Mouse (Mus musculus): ENCODE data around the gene H2-DMb2.

DNA sequence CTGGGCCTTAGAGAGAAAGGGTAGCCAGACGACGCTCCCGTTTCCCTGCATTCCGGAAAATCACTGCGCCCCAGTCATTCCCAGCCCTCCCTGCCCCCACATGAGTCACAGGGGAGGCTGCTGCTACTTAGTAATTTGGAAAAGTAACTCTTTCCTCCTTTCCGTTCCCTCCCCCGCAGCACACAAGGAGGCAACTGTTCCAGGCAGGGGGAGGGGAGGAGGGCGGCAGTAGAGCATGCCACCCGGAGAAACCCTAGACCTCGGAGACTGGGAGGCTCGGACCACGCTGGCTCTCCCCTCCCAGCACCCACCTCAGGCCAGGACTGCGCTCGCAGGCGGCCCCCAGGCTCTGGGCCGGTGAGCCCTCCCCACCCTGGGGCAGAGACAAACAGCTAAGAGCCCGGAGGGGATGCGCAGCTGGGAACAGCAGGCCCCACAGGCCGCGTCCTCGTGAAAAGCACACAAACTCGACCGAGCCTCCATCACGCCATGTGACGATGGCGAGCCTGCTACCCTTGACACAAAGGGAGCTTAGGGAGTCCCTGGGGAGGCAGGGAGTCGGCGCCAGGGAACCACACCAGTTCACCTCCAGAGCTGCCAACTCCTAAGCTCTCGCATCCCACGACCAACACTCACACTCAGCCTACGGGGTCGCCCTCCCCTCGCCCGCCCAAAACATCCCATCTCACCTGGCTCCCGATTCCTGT, 21.8 kb upstream of the H2-DMb2 start:
- TF ChIP-seq CTCF (IDR thresholded peaks at IDR 0.05 in 2 of 3, conservative IDR thresholded peaks at IDR 0.05 in 1 of 3; ENCODE audit: control insufficient read depth in 1 of 3, insufficient read depth in 1 of 3, low read depth in 2 of 3, low read length in 3 of 3, poor library complexity in 1 of 3, severe bottlenecking in 1 of 3) (no peak), ELF1 (IDR thresholded peaks at IDR 0.05; ENCODE audit: low read depth, low read length) (no peak), JUND (IDR thresholded peaks at IDR 0.05; ENCODE audit: low read depth, low read length) (no peak), CHD2 (IDR thresholded peaks at IDR 0.05; ENCODE audit: low read length) (no peak), USF1 (IDR thresholded peaks at IDR 0.05; ENCODE audit: low read depth, low read length) (no peak), NRF1 (IDR thresholded peaks at IDR 0.05; ENCODE audit: insufficient read depth, low read depth, low read length, poor library complexity, severe bottlenecking) (no peak), POLR2A (IDR thresholded peaks at IDR 0.05; ENCODE audit: control insufficient read depth in 1 of 2, insufficient read depth in 1 of 2, low read depth in 1 of 2, low read length in 2 of 2, poor library complexity in 1 of 2) (peak; percentile 24 to 35; a peak in 3 of 4 replicates), POLR2AphosphoS2 (IDR thresholded peaks at IDR 0.05; ENCODE audit: low read length) (peak; percentile 60), TBP (IDR thresholded peaks at IDR 0.05; ENCODE audit: low read depth, low read length) (no peak; the same call in 1 of the 2 replicates), E2F4 (IDR thresholded peaks at IDR 0.05; ENCODE audit: borderline replicate concordance, low read depth, low read length) (no peak), MAX (IDR thresholded peaks at IDR 0.05; ENCODE audit: low read length) (peak; percentile 80), HCFC1 (IDR thresholded peaks at IDR 0.05; ENCODE audit: low read depth, low read length) (0 out of 2 replicates have a peak, but pooled peaks have one; percentile 7), GABPA (IDR thresholded peaks at IDR 0.05; ENCODE audit: low read depth, low read length) (0 out of 2 replicates have a peak, but pooled peaks have one; percentile 45), RCOR1 (IDR thresholded peaks at IDR 0.05; ENCODE audit: low read depth, low read length) (no peak)
